10 mouse cellular contexts compared by ENCODE assay signal in the genomic region with DNA sequence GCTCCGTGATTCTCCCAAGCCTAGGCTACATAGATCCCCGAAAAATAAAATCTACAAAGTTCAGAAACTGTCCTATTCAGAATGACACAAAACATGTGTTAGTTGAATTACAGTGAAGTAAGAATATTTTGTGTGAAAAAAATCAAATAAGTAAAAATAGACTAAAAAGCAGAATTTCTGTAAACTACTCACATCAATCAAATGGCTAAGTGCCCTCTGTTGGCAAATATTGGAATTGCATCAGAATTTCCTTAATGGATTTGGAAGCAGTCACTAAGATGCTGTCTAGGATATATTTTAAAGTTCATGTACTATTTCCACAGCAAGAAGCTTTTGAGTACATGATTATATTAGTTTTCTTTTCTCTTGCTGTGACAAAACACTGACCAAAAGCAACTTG. TPM values are rescaled to one million over a fixed set of nuclear protein-coding genes. Genes with fewer than 3 reads are reported as not detected.
DNase-seq lines count a peak whose midpoint lies in the region; ATAC-seq and TF ChIP-seq lines count a peak whose summit lies in the region.
"Had no signal": no experiment of that assay in that cellular context is flagged by ENCODE, and none has a peak within 500 bp of the region (broad histone marks: within the 10 kb centered on the region; RNA-seq: fewer than 3 reads in every experiment).

No protein-coding gene starts in this region.

- peak; percentile 40 for DNase-seq in thymus, postnatal 14 days
- no peak for DNase-seq in thymus, postnatal 36 days
- peak; percentile 41 for DNase-seq in telencephalon, adult 2 months (ENCODE audit: low read depth, low spot score)
- DNase-seq in urinary bladder, postnatal 36 days (ENCODE audit: low spot score in 2 of 2): no peak
- no peak for DNase-seq in ovary, postnatal 36 days (ENCODE audit: low spot score)

- no peak overlapping the region for H3K27ac ChIP-seq in intestine, postnatal 0 days (ENCODE audit: low read depth, low read length)
- no peak overlapping the region for H3K27ac ChIP-seq in intestine, embryonic 15.5 days
- H3K27ac ChIP-seq: neural tube, embryonic 12.5 days had no signal

- TF ChIP-seq CTCF in intestine, postnatal 0 days (IDR thresholded peaks at IDR 0.05; ENCODE audit: low read depth): peak; percentile 68

- H3K4me1 ChIP-seq in intestine, postnatal 0 days (replicated peaks; ENCODE audit: control insufficient read depth, insufficient read depth, low read length): no peaks in the 10 kb centered on the region
- H3K4me1 ChIP-seq in intestine, embryonic 15.5 days (replicated peaks): no peaks in the 10 kb centered on the region
- H3K4me1 ChIP-seq: neural tube, embryonic 12.5 days had no signal

- no peak overlapping the region for H3K4me2 ChIP-seq in intestine, postnatal 0 days (replicated peaks; ENCODE audit: low read depth)
- no peak overlapping the region for H3K4me2 ChIP-seq in intestine, embryonic 15.5 days (replicated peaks)
- H3K4me2 ChIP-seq: heart, embryonic 11.5 days; neural tube, embryonic 12.5 days had no signal

- H3K9ac ChIP-seq in intestine, postnatal 0 days (ENCODE audit: low read depth, low read length): no peak overlapping the region
- H3K9ac ChIP-seq in intestine, embryonic 15.5 days: no peak overlapping the region
- H3K9ac ChIP-seq: neural tube, embryonic 12.5 days had no signal

- no peaks in the 10 kb centered on the region for H3K27me3 ChIP-seq in intestine, postnatal 0 days (replicated peaks; ENCODE audit: control insufficient read depth, insufficient read depth, low read length)
- H3K27me3 ChIP-seq in intestine, embryonic 15.5 days (replicated peaks): no peaks in the 10 kb centered on the region
- H3K27me3 ChIP-seq: neural tube, embryonic 12.5 days had no signal

- no peak for ATAC-seq in intestine, postnatal 0 days
- ATAC-seq in intestine, embryonic 15.5 days: no peak
- 0 out of 2 replicates have a peak, but pooled peaks have one; percentile 66 for ATAC-seq in common myeloid progenitor, adult 5-6 weeks (replicated peaks; ENCODE audit: low read depth, poor library complexity, severe bottlenecking)

- WGBS in intestine, postnatal 0 days: 87% methylated on average over 2 of the region's 2 CpGs
- WGBS in intestine, embryonic 15.5 days: 91% methylated on average over 2 of the region's 2 CpGs

- no peaks in the 10 kb centered on the region for H3K36me3 ChIP-seq in intestine, postnatal 0 days (ENCODE audit: control insufficient read depth, insufficient read depth)
- no peaks in the 10 kb centered on the region for H3K36me3 ChIP-seq in intestine, embryonic 15.5 days
- H3K36me3 ChIP-seq: neural tube, embryonic 12.5 days had no signal

- H3K4me3 ChIP-seq in intestine, postnatal 0 days (ENCODE audit: low read depth, low read length): no peak overlapping the region
- H3K4me3 ChIP-seq in intestine, embryonic 15.5 days (replicated peaks): no peak overlapping the region
- H3K4me3 ChIP-seq: neural tube, embryonic 12.5 days had no signal

- no peaks in the 10 kb centered on the region for H3K9me3 ChIP-seq in intestine, postnatal 0 days (ENCODE audit: control insufficient read depth)
- H3K9me3 ChIP-seq in intestine, embryonic 15.5 days: no peaks in the 10 kb centered on the region
- H3K9me3 ChIP-seq: neural tube, embryonic 12.5 days had no signal

RNA-seq across cellular contexts. Expression of a gene that starts 9.8 kb away (rescaled TPM):
- polyA plus RNA-seq in intestine, postnatal 0 days (2015; fragmentation: Nextera tagmentation; extraction: Ambion mirVana): 4.4 and 5.5 TPM in 2 replicates
- polyA plus RNA-seq in intestine, embryonic 15.5 days (2015; fragmentation: Nextera tagmentation; extraction: Ambion mirVana): 17.5 and 20.1 TPM in 2 replicates
- 31.0 and 42.0 TPM in 2 replicates for total RNA-seq in common myeloid progenitor, adult 5-6 weeks (2017)

RNA-seq across cellular contexts. Expression of a gene that starts 31.4 kb away (rescaled TPM):
- 10.8 and 13.1 TPM in 2 replicates for polyA plus RNA-seq in intestine, postnatal 0 days (2015; fragmentation: Nextera tagmentation; extraction: Ambion mirVana)
- 1.1 and 1.2 TPM in 2 replicates for polyA plus RNA-seq in intestine, embryonic 15.5 days (2015; fragmentation: Nextera tagmentation; extraction: Ambion mirVana)
- total RNA-seq in common myeloid progenitor, adult 5-6 weeks (2017): 1.8 and 4.1 TPM in 2 replicates

RNA-seq across cellular contexts. Expression of a gene that starts 44.2 kb away (rescaled TPM):
- 14.2 and 15.0 TPM in 2 replicates for polyA plus RNA-seq in intestine, postnatal 0 days (2015; fragmentation: Nextera tagmentation; extraction: Ambion mirVana)
- polyA plus RNA-seq in intestine, embryonic 15.5 days (2015; fragmentation: Nextera tagmentation; extraction: Ambion mirVana): 4.6 and 5.6 TPM in 2 replicates
- 11.2 and 15.8 TPM in 2 replicates for total RNA-seq in common myeloid progenitor, adult 5-6 weeks (2017)

Comparison
In these comparisons a context has a peak if more than half of its experiments do, and no peak if none do; other contexts are left out.
1. DNase-seq: peak in thymus, postnatal 14 days (single experiment) and telencephalon, adult 2 months (single experiment); none in thymus, postnatal 36 days (0 of 2), urinary bladder, postnatal 36 days (0 of 2) and ovary, postnatal 36 days (single experiment).